Mouse (Mus musculus): ENCODE results near the gene Vhl. TPM values are rescaled to one million over a fixed set of nuclear protein-coding genes. Genes with fewer than 3 reads are reported as not detected.

The Vhl gene
- total and polyA plus RNA-seq, 3 experiments = 12.0 to 12.5 TPM; not detected in 1

- no peak for TF ChIP-seq EP300 (IDR thresholded peaks at IDR 0.05; ENCODE audit: low read depth in 1 of 2, low read length in 2 of 2)
- no peak for TF ChIP-seq MEF2A (IDR thresholded peaks at IDR 0.05; ENCODE audit: extremely low read depth, insufficient replicate concordance, low read depth, low read length, poor library complexity, severe bottlenecking)
- TF ChIP-seq USF2 (IDR thresholded peaks at IDR 0.05; ENCODE audit: borderline replicate concordance in 1 of 2, insufficient read depth in 1 of 2, low read depth in 1 of 2, low read length in 2 of 2) = no peak
Measured at GRCm38 (mm10) chr6:113623941-113624751, at the start of gene Vhl (continued).

GRCm38 (mm10) chr6:113576044-113576443 is 47.7 kb upstream of the Vhl start:
- Histone ChIP-seq H3K9ac (ENCODE audit: control insufficient read depth, low read depth, low read length, poor library complexity, severe bottlenecking) (no peak overlapping the region), H3K4me3 (ENCODE audit: control insufficient read depth in 1 of 2, insufficient read depth in 1 of 2, low read depth in 2 of 2, low read length in 2 of 2) (no peak overlapping the region), H3K4me1 (ENCODE audit: control insufficient read depth in 1 of 2, insufficient read depth in 2 of 2, low read length in 2 of 2) (no peaks in the 10 kb centered on the region), H3K27ac (ENCODE audit: control insufficient read depth, low read depth, low read length) (no peak overlapping the region), H3K36me3 (ENCODE audit: control insufficient read depth in 1 of 2, insufficient read depth in 2 of 2, low read length in 2 of 2) (no peaks in the 10 kb centered on the region; a peak in 1 of 4 replicates), H3K9me3 (replicated peaks; ENCODE audit: insufficient read depth, low read length) (no peaks in the 10 kb centered on the region), H3K79me2 (ENCODE audit: control insufficient read depth, insufficient read depth, low read length, poor library complexity) (no peaks in the 10 kb centered on the region), H3K27me3 (ENCODE audit: control insufficient read depth in 1 of 2, insufficient read depth in 2 of 2, low read length in 2 of 2) (no peaks in the 10 kb centered on the region)
- DNase-seq (ENCODE audit: low read depth, low spot score) = no peak
- no peak for TF ChIP-seq TCF12 (IDR thresholded peaks at IDR 0.05; ENCODE audit: low read depth, low read length)
- TF ChIP-seq GATA1 (IDR thresholded peaks at IDR 0.05; ENCODE audit: low read depth, low read length) = no peak
- no peak for TF ChIP-seq TBP (IDR thresholded peaks at IDR 0.05; ENCODE audit: low read depth, low read length)
- no peak for TF ChIP-seq TAL1 (IDR thresholded peaks at IDR 0.05; ENCODE audit: low read length)
- TF ChIP-seq MAZ (IDR thresholded peaks at IDR 0.05; ENCODE audit: low read depth, low read length) = no peak
- TF ChIP-seq BHLHE40 (IDR thresholded peaks at IDR 0.05; ENCODE audit: borderline replicate concordance, low read depth, low read length) = no peak
- no peak for TF ChIP-seq UBTF (IDR thresholded peaks at IDR 0.05; ENCODE audit: borderline replicate concordance, insufficient read depth, low read depth, low read length)
- TF ChIP-seq SIN3A (IDR thresholded peaks at IDR 0.05; ENCODE audit: low read length) = no peak
- no peak for TF ChIP-seq GABPA (IDR thresholded peaks at IDR 0.05; ENCODE audit: low read depth, low read length)
- TF ChIP-seq NELFE (IDR thresholded peaks at IDR 0.05; ENCODE audit: low read depth, low read length) = no peak

GRCm38 (mm10) chr6:113579306-113579705 is 44.5 kb upstream of the Vhl start:
- DNase-seq (ENCODE audit: low read depth, low spot score) = no peak
- Histone ChIP-seq H3K9ac (ENCODE audit: control insufficient read depth, low read depth, low read length, poor library complexity, severe bottlenecking) (no peak overlapping the region), H3K79me2 (ENCODE audit: control insufficient read depth, insufficient read depth, low read length, poor library complexity) (no peaks in the 10 kb centered on the region), H3K4me3 (ENCODE audit: control insufficient read depth in 1 of 2, insufficient read depth in 1 of 2, low read depth in 2 of 2, low read length in 2 of 2) (no peak overlapping the region), H3K36me3 (ENCODE audit: control insufficient read depth in 1 of 2, insufficient read depth in 2 of 2, low read length in 2 of 2) (peaks cover 0 to 2% of the 10 kb centered on the region in 2 experiments; a peak in 1 of 4 replicates), H3K9me3 (replicated peaks; ENCODE audit: insufficient read depth, low read length) (no peaks in the 10 kb centered on the region), H3K27ac (ENCODE audit: control insufficient read depth, low read depth, low read length) (no peak overlapping the region), H3K4me1 (ENCODE audit: control insufficient read depth in 1 of 2, insufficient read depth in 2 of 2, low read length in 2 of 2) (no peaks in the 10 kb centered on the region), H3K27me3 (ENCODE audit: control insufficient read depth in 1 of 2, insufficient read depth in 2 of 2, low read length in 2 of 2) (no peaks in the 10 kb centered on the region)
- TF ChIP-seq USF1 (IDR thresholded peaks at IDR 0.05; ENCODE audit: low read depth, low read length) = no peak
- TF ChIP-seq SIN3A (IDR thresholded peaks at IDR 0.05; ENCODE audit: low read length) = no peak
- no peak for TF ChIP-seq TBP (IDR thresholded peaks at IDR 0.05; ENCODE audit: low read depth, low read length)
- no peak for TF ChIP-seq GABPA (IDR thresholded peaks at IDR 0.05; ENCODE audit: low read depth, low read length)
- no peak for TF ChIP-seq ZC3H11A (IDR thresholded peaks at IDR 0.05; ENCODE audit: low read depth, low read length)

Measured in MEL (cell line).